Mouse (Mus musculus) brain, embryonic 14.5 days (tissue): ENCODE data around the gene Hoxa4. TPM values are rescaled to one million over a fixed set of nuclear protein-coding genes. Genes with fewer than 3 reads are reported as not detected.
A peak's percentile ranks its signal among the peaks of the same experiment; 100 is the strongest.

Experiments
- DNase-seq: peaks from one replicate; pipeline ENCODE4 v3.0.0-alpha.2; 2011; ENCODE audit warnings: low read depth
- CTCF ChIP-seq: fragments of 200-500 bp; IDR thresholded peaks from 2 replicates; pipeline ENCODE4 v1.5.1; 2012; ENCODE audit warnings: inconsistent platforms, mild to moderate bottlenecking, moderate library complexity, borderline replicate concordance; ENCODE audit not compliant: insufficient read depth, insufficient read length; ENCODE audit errors: extremely low read depth
- POLR2A ChIP-seq: fragments of 200-500 bp; IDR thresholded peaks from 2 replicates; pipeline ENCODE4 v1.6.1; 2012; ENCODE audit warnings: mild to moderate bottlenecking, inconsistent platforms, borderline replicate concordance; ENCODE audit not compliant: poor library complexity, insufficient read depth, insufficient read length, severe bottlenecking; ENCODE audit errors: extremely low read depth
- polyA plus RNA-seq: library from polyadenylated mRNA; depleted of rRNA; stranded (reverse); fragments of >200 nt; gene quantifications from 2 replicates; pipeline ENCODE4 v1.2.3, GENCODE M21; 2012

Hoxa4 gene
- polyA plus RNA-seq, 1 experiment: 16.4 TPM

GRCm38 (mm10) chr6:52227470-52228222 is 36.1 kb upstream of the Hoxa4 start:
- no peak for DNase-seq
- TF ChIP-seq CTCF (no peak), POLR2A (no peak)

DNA sequence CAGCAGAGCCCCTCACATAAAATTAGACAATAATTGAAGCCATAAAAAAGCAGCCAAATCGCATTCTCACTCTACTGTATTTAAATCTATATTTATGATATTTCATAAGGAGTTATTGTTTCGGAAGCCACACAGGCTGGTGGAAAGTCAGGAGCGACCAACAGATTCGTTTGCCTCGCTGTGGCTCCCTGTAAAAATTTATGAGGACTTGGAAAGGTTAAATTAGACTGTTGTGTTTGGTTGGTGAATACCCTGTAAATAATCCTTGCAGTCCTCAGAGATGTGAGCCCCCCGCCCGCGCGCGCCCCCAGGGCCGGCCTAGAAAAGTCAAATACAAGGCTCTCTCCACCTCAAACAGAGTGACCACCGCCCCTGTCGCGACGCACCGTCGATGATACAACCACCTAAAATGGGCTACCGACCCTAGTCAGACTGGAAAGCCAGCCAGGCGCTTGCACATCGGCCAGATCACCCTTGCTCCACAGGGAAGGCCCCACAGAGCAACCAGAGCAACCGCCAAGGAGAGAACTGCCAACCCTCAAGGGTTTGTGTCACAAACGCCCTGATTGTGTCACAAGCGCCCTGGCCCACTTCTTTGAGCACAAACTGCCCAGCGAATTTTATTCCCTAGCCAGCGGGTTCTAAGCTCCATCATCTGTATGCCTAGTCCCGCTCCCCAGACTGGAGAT is 35.2 kb upstream of the Hoxa4 start:
- TF ChIP-seq POLR2A (no peak), CTCF (no peak)
- DNase-seq: no peak

DNA sequence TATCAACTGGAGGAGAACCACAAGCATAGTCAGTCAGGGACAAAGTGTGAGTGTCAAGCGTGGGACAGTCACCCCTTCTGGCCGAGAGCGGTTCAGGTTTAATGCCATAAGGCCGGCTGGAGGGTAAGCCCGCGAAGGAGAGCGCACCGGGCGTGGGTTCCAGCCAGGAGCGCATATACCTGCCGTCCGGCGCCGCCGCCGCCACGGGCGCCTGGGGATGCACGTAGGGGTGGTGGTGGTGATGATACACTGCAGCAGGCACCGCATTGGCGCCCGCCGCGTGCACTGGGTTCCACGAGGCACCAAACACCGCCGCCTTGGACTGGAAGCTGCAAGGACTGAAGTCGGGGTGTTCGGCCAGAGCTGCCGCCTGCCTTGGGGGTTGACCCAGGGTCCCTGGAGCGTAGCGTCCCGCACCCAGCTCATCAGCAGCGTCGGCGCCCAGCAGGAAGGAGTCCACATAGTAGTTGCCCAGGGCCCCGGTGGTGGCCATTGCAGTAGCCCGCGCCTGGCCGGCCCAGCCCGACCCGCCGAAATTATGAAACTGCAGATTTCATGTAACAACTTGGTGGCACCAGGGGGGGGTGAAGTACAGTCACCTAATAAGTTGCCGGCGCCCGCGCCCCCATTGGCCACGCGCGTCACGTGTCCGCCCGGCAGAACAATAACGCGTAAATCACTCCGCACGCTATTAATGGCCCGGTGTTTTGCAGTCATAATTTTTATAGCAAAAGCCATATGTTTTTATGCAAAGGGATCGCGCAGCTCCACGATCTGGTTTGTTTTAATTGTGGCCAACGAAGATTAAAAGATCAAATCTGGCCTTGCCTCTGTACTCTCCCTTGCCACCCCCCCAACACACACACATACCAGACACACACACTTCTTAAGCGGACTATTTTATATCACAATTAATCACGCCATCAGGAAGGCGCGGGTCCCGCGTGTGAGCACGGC is 34.3 kb upstream of the Hoxa4 start:
- DNase-seq: no peak
- no peak for TF ChIP-seq CTCF
- no peak for TF ChIP-seq POLR2A

GRCm38 (mm10) chr6:52224895-52225611 is 33.5 kb upstream of the Hoxa4 start:
- no peak for DNase-seq
- TF ChIP-seq POLR2A (no peak), CTCF (no peak)

DNA sequence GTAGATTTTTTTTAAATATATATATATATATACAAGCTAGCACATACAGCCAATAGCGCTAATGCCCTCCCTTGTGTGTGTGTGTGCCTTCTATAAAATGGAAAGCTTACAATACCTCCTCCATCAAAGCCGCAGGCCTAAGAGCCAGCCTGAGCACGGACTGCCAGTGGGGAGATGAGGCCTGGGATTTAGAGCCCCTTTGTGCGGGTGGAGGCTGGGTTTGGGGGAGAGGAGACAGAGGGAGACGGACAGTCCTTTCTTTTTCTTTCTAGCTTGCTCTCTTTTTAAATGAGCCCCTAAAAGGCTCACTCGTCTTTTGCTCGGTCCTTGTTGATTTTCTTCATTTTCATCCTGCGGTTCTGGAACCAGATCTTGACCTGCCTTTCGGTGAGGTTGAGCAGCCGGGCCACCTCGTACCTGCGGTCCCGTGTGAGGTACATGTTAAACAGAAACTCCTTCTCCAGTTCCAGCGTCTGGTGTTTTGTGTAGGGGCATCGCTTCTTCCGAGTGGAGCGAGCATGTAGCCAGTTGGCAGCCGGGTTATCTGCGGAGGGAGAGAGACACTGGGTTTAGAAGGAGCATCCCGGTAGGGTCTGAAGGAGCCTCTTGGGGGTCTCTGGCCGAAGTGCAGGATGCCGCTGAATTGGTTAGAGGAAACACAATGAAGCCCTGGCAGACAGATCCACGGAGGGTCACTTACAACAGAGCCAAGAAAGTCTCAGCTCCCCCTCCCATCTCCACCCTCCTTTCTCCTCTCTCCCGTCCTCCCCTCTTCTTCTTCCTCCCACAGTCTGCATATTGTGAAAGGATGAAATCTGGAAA is 32.6 kb upstream of the Hoxa4 start:
- DNase-seq: no peak
- TF ChIP-seq CTCF (no peak), POLR2A (no peak)

DNA sequence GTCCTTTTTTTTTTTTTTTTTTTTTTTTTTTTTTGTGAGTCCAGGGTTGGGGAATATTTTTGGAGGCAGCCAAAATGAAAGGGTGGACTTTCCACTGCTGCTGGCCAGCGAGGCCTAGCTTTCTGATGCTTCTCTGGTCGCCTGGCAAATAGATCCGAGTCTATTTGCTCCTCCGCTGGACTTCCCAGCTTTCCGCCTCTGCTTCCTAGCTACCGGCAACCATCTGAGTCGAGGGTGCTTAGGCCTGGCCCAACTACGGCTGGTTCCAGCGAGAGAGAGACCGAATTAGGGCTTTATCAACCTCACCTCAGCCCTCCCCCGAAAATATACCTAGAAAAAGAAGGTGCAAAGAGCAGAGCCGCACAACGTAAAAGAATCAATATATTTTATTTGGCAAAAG is 31.2 kb upstream of the Hoxa4 start:
- TF ChIP-seq POLR2A (no peak), CTCF (no peak)
- no peak for DNase-seq

- no peak for TF ChIP-seq POLR2A
- no peak for TF ChIP-seq CTCF
- no peak for DNase-seq
Measured at GRCm38 (mm10) chr6:52221993-52222685, 30.6 kb upstream of the Hoxa4 start.

GRCm38 (mm10) chr6:52221337-52221992 is 29.9 kb upstream of the Hoxa4 start, which contains the start of gene Hoxa7:
Hoxa7 (minus strand) TSS chr6:52221854.
- TF ChIP-seq POLR2A (no peak), CTCF (peak; percentile 97)
- peak; percentile 91 for DNase-seq

- DNase-seq: no peak
- TF ChIP-seq CTCF (no peak), POLR2A (no peak)
Measured at GRCm38 (mm10) chr6:52220865-52221310, 29.3 kb upstream of the Hoxa4 start.
